ENCODE assay signal across 8 mouse cellular contexts in genomic region chr17:83276000-83276891, GRCm38 (mm10).
A peak's percentile ranks its signal among the peaks of the same experiment; 100 is the strongest.
DNase-seq lines count a peak whose midpoint lies in the region; ATAC-seq and TF ChIP-seq lines count a peak whose summit lies in the region.

No protein-coding gene starts in this region.

- peak; percentile 35 for TF ChIP-seq CTCF in intestine, postnatal 0 days (IDR thresholded peaks at IDR 0.05; ENCODE audit: low read depth)
- no peak for TF ChIP-seq CTCF in small intestine, adult 2 months (IDR thresholded peaks at IDR 0.05; ENCODE audit: extremely low read depth, insufficient read length, insufficient replicate concordance, low read depth, low read length)

- 5% methylated on average over 64 of the region's 64 CpGs for WGBS in embryonic facial prominence, embryonic 10.5 days
- WGBS in intestine, postnatal 0 days, result 3% methylated on average over 64 of the region's 64 CpGs
- WGBS in limb, embryonic 12.5 days, result 5% methylated on average over 64 of the region's 64 CpGs
- WGBS in midbrain, embryonic 13.5 days, result 5% methylated on average over 63 of the region's 64 CpGs
- 2% methylated on average over 63 of the region's 64 CpGs for WGBS in small intestine, adult 2 months

- H3K4me2 ChIP-seq in intestine, postnatal 0 days (replicated peaks; ENCODE audit: low read depth), result peak overlapping the region; percentile 74
- H3K4me2 ChIP-seq in limb, embryonic 12.5 days, result peak overlapping the region; percentile 91
- peak overlapping the region; percentile 63 for H3K4me2 ChIP-seq in midbrain, embryonic 13.5 days (replicated peaks)

- H3K9ac ChIP-seq in intestine, postnatal 0 days (ENCODE audit: low read depth, low read length), result peak overlapping the region; percentile 58
- H3K9ac ChIP-seq in limb, embryonic 12.5 days (replicated peaks), result peak overlapping the region; percentile 64
- peak overlapping the region; percentile 70 for H3K9ac ChIP-seq in midbrain, embryonic 13.5 days (replicated peaks)

- peaks cover 60% of the 10 kb centered on the region for H3K4me1 ChIP-seq in embryonic facial prominence, embryonic 10.5 days
- peaks cover 6% of the 10 kb centered on the region; the same call in 1 of the 2 replicates for H3K4me1 ChIP-seq in intestine, postnatal 0 days (replicated peaks; ENCODE audit: control insufficient read depth, insufficient read depth, low read length)
- H3K4me1 ChIP-seq in limb, embryonic 12.5 days (replicated peaks), result peaks cover 46% of the 10 kb centered on the region
- peaks cover 28% of the 10 kb centered on the region for H3K4me1 ChIP-seq in midbrain, embryonic 13.5 days (replicated peaks)
- H3K4me1 ChIP-seq in small intestine, adult 2 months (ENCODE audit: control insufficient read depth, insufficient read depth, insufficient read length, low read length), result peaks cover 12% of the 10 kb centered on the region

- H3K9me3 ChIP-seq in embryonic facial prominence, embryonic 10.5 days, result no peaks in the 10 kb centered on the region
- no peaks in the 10 kb centered on the region for H3K9me3 ChIP-seq in intestine, postnatal 0 days (ENCODE audit: control insufficient read depth)
- H3K9me3 ChIP-seq in limb, embryonic 12.5 days, result no peaks in the 10 kb centered on the region
- H3K9me3 ChIP-seq in midbrain, embryonic 13.5 days, result no peaks in the 10 kb centered on the region

- H3K27me3 ChIP-seq in embryonic facial prominence, embryonic 10.5 days (replicated peaks; ENCODE audit: low read depth, poor library complexity, severe bottlenecking), result peaks cover 25% of the 10 kb centered on the region
- H3K27me3 ChIP-seq in intestine, postnatal 0 days (replicated peaks; ENCODE audit: control insufficient read depth, insufficient read depth, low read length), result no peaks in the 10 kb centered on the region
- H3K27me3 ChIP-seq in limb, embryonic 12.5 days, result peaks cover 25% of the 10 kb centered on the region
- peaks cover 30% of the 10 kb centered on the region for H3K27me3 ChIP-seq in midbrain, embryonic 13.5 days
- H3K27me3 ChIP-seq in small intestine, adult 2 months (ENCODE audit: control insufficient read depth, insufficient read depth, low read length), result no peaks in the 10 kb centered on the region

- peak; percentile 24; the same call in 1 of the 2 replicates for TF ChIP-seq POLR2A in small intestine, adult 2 months (IDR thresholded peaks at IDR 0.05; ENCODE audit: low read depth, low read length)

- peak; percentile 74 to 78 for DNase-seq in adrenal gland, adult 18-20 months (ENCODE audit: low spot score in 2 of 2)
- DNase-seq in embryonic facial prominence, embryonic 10.5 days (ENCODE audit: low spot score), result peak; percentile 87

- H3K27ac ChIP-seq in embryonic facial prominence, embryonic 10.5 days (replicated peaks), result peak overlapping the region; percentile 89
- peak overlapping the region; percentile 62 for H3K27ac ChIP-seq in intestine, postnatal 0 days (ENCODE audit: low read depth, low read length)
- H3K27ac ChIP-seq in limb, embryonic 12.5 days, result peak overlapping the region; percentile 74
- H3K27ac ChIP-seq in midbrain, embryonic 13.5 days, result peak overlapping the region; percentile 69
- H3K27ac ChIP-seq in small intestine, adult 2 months (ENCODE audit: insufficient read depth, low read depth, low read length), result peak overlapping the region; percentile 94

- H3K4me3 ChIP-seq in embryonic facial prominence, embryonic 10.5 days, result peak overlapping the region; percentile 69
- H3K4me3 ChIP-seq in intestine, postnatal 0 days (ENCODE audit: low read depth, low read length), result peak overlapping the region; percentile 39
- H3K4me3 ChIP-seq in limb, embryonic 12.5 days (replicated peaks), result peak overlapping the region; percentile 53
- H3K4me3 ChIP-seq in midbrain, embryonic 13.5 days (replicated peaks), result peak overlapping the region; percentile 44
- peak overlapping the region; percentile 60 for H3K4me3 ChIP-seq in small intestine, adult 2 months (ENCODE audit: low read depth, low read length)

- ATAC-seq in granulocyte monocyte progenitor cell, adult 5-6 weeks (replicated peaks; ENCODE audit: poor library complexity, severe bottlenecking), result peak; percentile 56
- ATAC-seq in intestine, postnatal 0 days, result peak; percentile 58
- ATAC-seq in limb, embryonic 12.5 days (ENCODE audit: insufficient number of reproducible peaks, insufficient read depth, low FRiP score, low TSS enrichment, low read depth), result peak; percentile 39; the same call in 1 of the 2 replicates
- ATAC-seq in midbrain, embryonic 13.5 days, result peak; percentile 80
- ATAC-seq in erythroid progenitor cell, adult 5-6 weeks (replicated peaks; ENCODE audit: low FRiP score, poor library complexity, severe bottlenecking), result no peak

- no peaks in the 10 kb centered on the region for H3K36me3 ChIP-seq in embryonic facial prominence, embryonic 10.5 days (replicated peaks)
- H3K36me3 ChIP-seq in intestine, postnatal 0 days (ENCODE audit: control insufficient read depth, insufficient read depth), result no peaks in the 10 kb centered on the region
- H3K36me3 ChIP-seq in limb, embryonic 12.5 days, result no peaks in the 10 kb centered on the region
- no peaks in the 10 kb centered on the region for H3K36me3 ChIP-seq in midbrain, embryonic 13.5 days
- no peaks in the 10 kb centered on the region for H3K36me3 ChIP-seq in small intestine, adult 2 months (ENCODE audit: control insufficient read depth, insufficient read depth, low read length)
